Mouse (Mus musculus): ENCODE data around the gene Hist1h2bh. TPM values are rescaled to one million over a fixed set of nuclear protein-coding genes. Genes with fewer than 3 reads are reported as not detected.

The Hist1h2bh gene
- polyA plus RNA-seq, 1 experiment from 2014 or later = 1.1 TPM

- H3K27ac ChIP-seq (ENCODE audit: low read length) = no peak overlapping the region
- peaks cover 23% of the 10 kb centered on the region for H3K4me1 ChIP-seq (ENCODE audit: control insufficient read depth, low read depth, low read length)
- no peak overlapping the region for H3K9ac ChIP-seq (ENCODE audit: low read depth, low read length)
- no peaks in the 10 kb centered on the region for H3K27me3 ChIP-seq (ENCODE audit: control insufficient read depth, insufficient read depth, low read depth, low read length)
- H3K4me2 ChIP-seq (ENCODE audit: low read depth, low read length) = peak overlapping the region; percentile 60
- H3K36me3 ChIP-seq (ENCODE audit: control insufficient read depth, insufficient read depth) = no peaks in the 10 kb centered on the region
- ATAC-seq (ENCODE audit: low read depth) = no peak
- 16% methylated on average over 10 of the region's 10 CpGs for WGBS (ENCODE audit: insufficient replicate concordance)
- H3K9me3 ChIP-seq (replicated peaks; ENCODE audit: control insufficient read depth, low read length) = no peaks in the 10 kb centered on the region
- peak overlapping the region; percentile 48 for H3K4me3 ChIP-seq (ENCODE audit: low read depth, low read length)
Observed at GRCm38 (mm10) chr13:23498653-23499052, 44.5 kb downstream of the Hist1h2bh start.

DNA sequence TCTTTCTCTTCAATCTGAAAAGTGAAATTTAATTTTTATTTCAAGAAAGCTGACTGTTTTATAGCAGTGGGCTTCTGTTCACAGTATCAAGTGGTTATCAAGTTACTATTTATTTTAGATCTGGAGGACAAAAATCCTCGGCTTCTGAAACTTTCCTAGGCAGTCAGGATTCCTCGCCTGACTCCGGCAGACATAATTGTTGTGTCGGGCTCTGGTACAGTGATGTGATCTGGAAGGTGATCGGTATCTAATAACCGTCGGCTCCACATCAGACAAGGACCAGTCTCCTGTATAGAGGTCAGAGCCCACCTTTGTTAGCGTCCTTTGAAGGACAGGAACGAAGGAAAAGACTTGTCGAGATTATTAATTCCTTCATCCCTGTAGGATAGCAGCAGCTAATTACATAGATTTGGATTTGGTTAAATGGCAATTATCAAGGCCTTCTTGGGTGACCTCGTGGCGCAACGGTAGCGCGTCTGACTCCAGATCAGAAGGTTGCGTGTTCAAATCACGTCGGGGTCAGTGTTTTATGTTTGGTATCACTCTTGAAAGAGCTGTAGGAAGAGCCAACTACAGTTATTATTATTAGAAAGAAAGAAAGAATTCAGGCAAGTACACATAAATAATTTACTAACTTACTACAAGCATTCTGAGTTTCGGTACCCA, 45.4 kb downstream of the Hist1h2bh start:
- Histone ChIP-seq H3K4me3 (ENCODE audit: low read depth, low read length) (peak overlapping the region; percentile 48), H3K27me3 (ENCODE audit: control insufficient read depth, insufficient read depth, low read depth, low read length) (no peaks in the 10 kb centered on the region), H3K9ac (ENCODE audit: low read depth, low read length) (no peak overlapping the region), H3K9me3 (replicated peaks; ENCODE audit: control insufficient read depth, low read length) (no peaks in the 10 kb centered on the region), H3K36me3 (ENCODE audit: control insufficient read depth, insufficient read depth) (no peaks in the 10 kb centered on the region), H3K4me1 (ENCODE audit: control insufficient read depth, low read depth, low read length) (peaks cover 20% of the 10 kb centered on the region), H3K4me2 (ENCODE audit: low read depth, low read length) (peak overlapping the region; percentile 60), H3K27ac (ENCODE audit: low read length) (no peak overlapping the region)
- WGBS (ENCODE audit: insufficient replicate concordance) = 4% methylated on average over 19 of the region's 19 CpGs
- ATAC-seq (ENCODE audit: low read depth) = peak; percentile 48

DNA sequence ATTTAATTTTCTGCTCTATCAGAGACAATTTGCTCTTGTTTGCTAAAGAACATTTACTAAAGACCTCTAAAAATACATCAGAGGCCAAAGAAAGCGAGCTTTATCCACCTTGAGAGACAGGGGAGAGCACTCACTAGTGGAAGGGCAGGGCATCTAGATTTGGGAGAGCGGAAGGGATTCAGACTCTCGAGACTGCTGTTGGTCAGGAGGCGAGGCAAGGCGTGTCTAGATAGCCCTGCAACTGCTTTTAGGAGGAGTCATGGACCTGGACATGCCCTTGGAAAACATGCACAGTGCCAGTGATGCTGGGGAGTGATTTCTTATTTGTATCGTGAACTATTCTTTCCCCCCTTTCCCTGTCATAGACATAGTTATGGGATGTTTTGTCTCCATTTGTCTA, 47.7 kb downstream of the Hist1h2bh start:
- Histone ChIP-seq H3K4me3 (ENCODE audit: low read depth, low read length) (no peak overlapping the region), H3K4me2 (ENCODE audit: low read depth, low read length) (no peak overlapping the region), H3K27me3 (ENCODE audit: control insufficient read depth, insufficient read depth, low read depth, low read length) (no peaks in the 10 kb centered on the region), H3K9ac (ENCODE audit: low read depth, low read length) (no peak overlapping the region), H3K27ac (ENCODE audit: low read length) (no peak overlapping the region), H3K4me1 (ENCODE audit: control insufficient read depth, low read depth, low read length) (peaks cover 22% of the 10 kb centered on the region), H3K36me3 (ENCODE audit: control insufficient read depth, insufficient read depth) (no peaks in the 10 kb centered on the region), H3K9me3 (replicated peaks; ENCODE audit: control insufficient read depth, low read length) (no peaks in the 10 kb centered on the region)
- no peak for ATAC-seq (ENCODE audit: low read depth)
- 67% methylated on average over 6 of the region's 6 CpGs for WGBS (ENCODE audit: insufficient replicate concordance)

- Histone ChIP-seq H3K4me3 (ENCODE audit: low read depth, low read length) (peak overlapping the region; percentile 53), H3K4me1 (ENCODE audit: control insufficient read depth, low read depth, low read length) (peaks cover 14% of the 10 kb centered on the region), H3K4me2 (ENCODE audit: low read depth, low read length) (peak overlapping the region; percentile 66), H3K27ac (ENCODE audit: low read length) (no peak overlapping the region), H3K36me3 (ENCODE audit: control insufficient read depth, insufficient read depth) (no peaks in the 10 kb centered on the region), H3K27me3 (ENCODE audit: control insufficient read depth, insufficient read depth, low read depth, low read length) (peaks cover 5% of the 10 kb centered on the region), H3K9me3 (replicated peaks; ENCODE audit: control insufficient read depth, low read length) (no peaks in the 10 kb centered on the region), H3K9ac (ENCODE audit: low read depth, low read length) (peak overlapping the region; percentile 21; the same call in 1 of the 2 replicates)
- 14% methylated on average over 14 of the region's 14 CpGs for WGBS (ENCODE audit: insufficient replicate concordance)
- ATAC-seq (ENCODE audit: low read depth) = no peak
Observed at GRCm38 (mm10) chr13:23491990-23492389, 51.2 kb downstream of the Hist1h2bh start.

Small RNA genes lying within 50 kb of the gene (microRNA-seq; reads per million reads assigned to microRNA genes)
- gene Gm44297 = not detected
- not detected for gene Gm44359
- gene Gm44394 = not detected
- 3.4 reads per million, percentile 11 among the genes with 10 or more reads in this experiment for gene n-TStga1

Other genes with a start within 250 kb of the Hist1h2bh start
- gene Zfp322a, start 174.2 kb downstream of the Hist1h2bh start, polyA plus RNA-seq (2015; fragmentation: Nextera tagmentation; extraction: Ambion mirVana) = 12.0 and 13.1 TPM in 2 replicates
- gene Abt1, start 119.5 kb downstream of the Hist1h2bh start, polyA plus RNA-seq (2015; fragmentation: Nextera tagmentation; extraction: Ambion mirVana) = 4.5 TPM in 2 replicates
- 1.9 and 2.0 TPM in 2 replicates for gene Btn1a1, start 77.5 kb downstream of the Hist1h2bh start, polyA plus RNA-seq (2015; fragmentation: Nextera tagmentation; extraction: Ambion mirVana)
- gene Btn2a2, start 54.5 kb downstream of the Hist1h2bh start, polyA plus RNA-seq (2015; fragmentation: Nextera tagmentation; extraction: Ambion mirVana) = not detected in 2 replicates
- 5.5 and 9.8 TPM in 2 replicates for gene Hist1h4h, start 12.3 kb downstream of the Hist1h2bh start, polyA plus RNA-seq (2015; fragmentation: Nextera tagmentation; extraction: Ambion mirVana)
- gene Hist1h2af, start 9.5 kb downstream of the Hist1h2bh start, polyA plus RNA-seq (2015; fragmentation: Nextera tagmentation; extraction: Ambion mirVana) = 2.0 and 6.7 TPM in 2 replicates
- gene Hist1h3g, start 8.0 kb downstream of the Hist1h2bh start, polyA plus RNA-seq (2015; fragmentation: Nextera tagmentation; extraction: Ambion mirVana) = 11.0 and 14.8 TPM in 2 replicates
- gene Hist1h3f, start 660 bp upstream of the Hist1h2bh start, polyA plus RNA-seq (2015; fragmentation: Nextera tagmentation; extraction: Ambion mirVana) = 1.2 and 1.4 TPM in 2 replicates
- 2.4 and 2.9 TPM in 2 replicates for gene Hist1h4f, start 8.3 kb upstream of the Hist1h2bh start, polyA plus RNA-seq (2015; fragmentation: Nextera tagmentation; extraction: Ambion mirVana)
- 1.2 and 1.4 TPM in 2 replicates for gene Hist1h1d, start 9.9 kb upstream of the Hist1h2bh start, polyA plus RNA-seq (2015; fragmentation: Nextera tagmentation; extraction: Ambion mirVana)
- gene Hist1h3e, start 19.0 kb upstream of the Hist1h2bh start, polyA plus RNA-seq (2015; fragmentation: Nextera tagmentation; extraction: Ambion mirVana) = 3.4 and 4.2 TPM in 2 replicates
- gene Hist1h2ae, start 27.8 kb upstream of the Hist1h2bh start, polyA plus RNA-seq (2015; fragmentation: Nextera tagmentation; extraction: Ambion mirVana) = 63.6 and 96.6 TPM in 2 replicates
- gene Hist1h2bg, start 28.0 kb upstream of the Hist1h2bh start, polyA plus RNA-seq (2015; fragmentation: Nextera tagmentation; extraction: Ambion mirVana) = 10.6 and 13.5 TPM in 2 replicates
- gene Hist1h2bf, start 30.8 kb upstream of the Hist1h2bh start, polyA plus RNA-seq (2015; fragmentation: Nextera tagmentation; extraction: Ambion mirVana) = 3.7 and 5.9 TPM in 2 replicates
- 2.2 and 3.8 TPM in 2 replicates for gene Hist1h2ad, start 31.0 kb upstream of the Hist1h2bh start, polyA plus RNA-seq (2015; fragmentation: Nextera tagmentation; extraction: Ambion mirVana)
- gene Hist1h3d, start 32.4 kb upstream of the Hist1h2bh start, polyA plus RNA-seq (2015; fragmentation: Nextera tagmentation; extraction: Ambion mirVana) = 6.6 and 7.7 TPM in 2 replicates
- gene Hist1h4d, start 38.2 kb upstream of the Hist1h2bh start, polyA plus RNA-seq (2015; fragmentation: Nextera tagmentation; extraction: Ambion mirVana) = 126 and 155 TPM in 2 replicates
- gene Hist1h2be, start 77.7 kb upstream of the Hist1h2bh start, polyA plus RNA-seq (2015; fragmentation: Nextera tagmentation; extraction: Ambion mirVana) = 1.9 and 2.0 TPM in 2 replicates
- gene Hist1h1e, start 79.2 kb upstream of the Hist1h2bh start, polyA plus RNA-seq (2015; fragmentation: Nextera tagmentation; extraction: Ambion mirVana) = 23.6 and 27.8 TPM in 2 replicates
- 1.2 and 1.5 TPM in 2 replicates for gene Hist1h2ac, start 140.6 kb upstream of the Hist1h2bh start, polyA plus RNA-seq (2015; fragmentation: Nextera tagmentation; extraction: Ambion mirVana)
- 202 and 220 TPM in 2 replicates for gene Hist1h2bc, start 140.8 kb upstream of the Hist1h2bh start, polyA plus RNA-seq (2015; fragmentation: Nextera tagmentation; extraction: Ambion mirVana)
- gene Hist1h1t, start 152.4 kb upstream of the Hist1h2bh start, polyA plus RNA-seq (2015; fragmentation: Nextera tagmentation; extraction: Ambion mirVana) = 0.13 TPM in 1 of 2 replicates, not detected in the other
- 6.3 and 8.9 TPM in 2 replicates for gene Hist1h4c, start 155.1 kb upstream of the Hist1h2bh start, polyA plus RNA-seq (2015; fragmentation: Nextera tagmentation; extraction: Ambion mirVana)
- gene Hfe, start 167.5 kb upstream of the Hist1h2bh start, polyA plus RNA-seq (2015; fragmentation: Nextera tagmentation; extraction: Ambion mirVana) = 16.0 and 16.3 TPM in 2 replicates
- 99.6 and 112 TPM in 2 replicates for gene Hist1h1c, start 195.4 kb upstream of the Hist1h2bh start, polyA plus RNA-seq (2015; fragmentation: Nextera tagmentation; extraction: Ambion mirVana)
- gene Hist1h3c, start 202.2 kb upstream of the Hist1h2bh start, polyA plus RNA-seq (2015; fragmentation: Nextera tagmentation; extraction: Ambion mirVana) = 4.4 and 7.4 TPM in 2 replicates
- gene Hist1h2bb, start 203.3 kb upstream of the Hist1h2bh start, polyA plus RNA-seq (2015; fragmentation: Nextera tagmentation; extraction: Ambion mirVana) = 3.2 and 6.3 TPM in 2 replicates
- 49.0 and 58.5 TPM in 2 replicates for gene Hist1h2ab, start 207.7 kb upstream of the Hist1h2bh start, polyA plus RNA-seq (2015; fragmentation: Nextera tagmentation; extraction: Ambion mirVana)
- 14.4 TPM in 2 replicates for gene Hist1h3b, start 208.9 kb upstream of the Hist1h2bh start, polyA plus RNA-seq (2015; fragmentation: Nextera tagmentation; extraction: Ambion mirVana)
- gene Hist1h4b, start 213.6 kb upstream of the Hist1h2bh start, polyA plus RNA-seq (2015; fragmentation: Nextera tagmentation; extraction: Ambion mirVana) = 3.5 and 5.4 TPM in 2 replicates
- 0.48 TPM in 1 of 2 replicates, not detected in the other for gene Hist1h4a, start 217.8 kb upstream of the Hist1h2bh start, polyA plus RNA-seq (2015; fragmentation: Nextera tagmentation; extraction: Ambion mirVana)
- gene Hist1h3a, start 219.0 kb upstream of the Hist1h2bh start, polyA plus RNA-seq (2015; fragmentation: Nextera tagmentation; extraction: Ambion mirVana) = 4.6 and 6.8 TPM in 2 replicates
- gene Hist1h1a, start 220.3 kb upstream of the Hist1h2bh start, polyA plus RNA-seq (2015; fragmentation: Nextera tagmentation; extraction: Ambion mirVana) = 2.5 and 3.5 TPM in 2 replicates
- gene Trim38, start 226.5 kb upstream of the Hist1h2bh start, polyA plus RNA-seq (2015; fragmentation: Nextera tagmentation; extraction: Ambion mirVana) = not detected in 2 replicates